Mouse (Mus musculus): ENCODE measurements at regions not wholly inside any gene's neighbourhood (a gene's known extent, or its start where the extent isn't known, plus 50 kb on each side); places are given as distances from the start of the nearest gene placed in this dataset.

- TF ChIP-seq USF1 (IDR thresholded peaks at IDR 0.05; ENCODE audit: low read depth) (no peak), CTCF (IDR thresholded peaks at IDR 0.05; ENCODE audit: control insufficient read depth, insufficient read depth, insufficient read length) (no peak)
These were observed 84.9 kb upstream of the Shb start for GRCm38 (mm10) chr4:45617126-45617525.
